Mouse (Mus musculus) lung, postnatal 0 days (tissue): ENCODE results near the gene Vpreb1.

Source experiments
- CTCF ChIP-seq: IDR thresholded peaks from 2 replicates; pipeline ENCODE4 v1.5.1; 2016; ENCODE audit warnings: antibody characterized with exemption, mild to moderate bottlenecking
- EP300 ChIP-seq: IDR thresholded peaks from 2 replicates; pipeline ENCODE4 v1.6.1; 2016; ENCODE audit warnings: antibody characterized with exemption, mild to moderate bottlenecking, control low read depth

DNA sequence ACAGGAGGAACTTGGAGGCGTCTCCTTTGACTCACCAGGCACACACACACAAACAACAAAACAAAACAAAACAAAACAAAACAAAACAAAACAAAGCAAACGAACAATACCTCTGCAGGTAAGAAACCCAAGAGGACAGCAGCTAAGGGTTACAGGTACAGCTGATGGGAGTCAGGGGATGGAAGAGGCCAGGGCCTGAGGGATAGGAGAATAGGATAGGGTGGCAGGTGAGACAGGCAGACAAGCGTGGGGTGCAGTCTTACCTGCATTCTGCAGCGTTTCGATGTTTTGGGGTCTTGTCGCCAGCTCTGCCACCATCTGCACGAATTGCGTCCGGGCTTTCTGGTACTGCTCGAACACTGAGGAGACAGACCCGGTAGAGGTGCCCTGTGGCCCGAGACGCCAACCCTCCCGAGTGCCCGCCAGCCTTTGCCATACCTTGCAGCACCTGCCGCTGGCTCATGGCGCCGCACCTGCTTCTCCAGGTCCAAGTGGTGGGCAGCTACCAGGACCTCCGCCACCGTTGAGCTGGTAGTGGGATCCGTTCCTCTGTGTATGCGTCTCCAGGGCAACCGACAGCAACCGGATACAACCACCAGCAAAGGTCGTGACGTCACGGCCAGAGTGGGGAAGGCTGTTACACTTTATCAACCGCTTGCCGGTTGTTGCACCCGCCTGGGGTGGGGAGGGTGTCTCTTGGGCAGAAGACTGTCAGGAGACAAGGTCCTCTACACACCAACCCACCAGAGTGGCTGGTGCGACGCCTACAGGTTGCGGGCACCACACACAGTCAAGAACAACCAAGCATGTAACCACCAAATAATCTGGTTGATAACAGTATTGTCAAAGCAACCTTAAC lies 41.7 kb downstream of the Vpreb1 start, which contains the start of gene Spag6l:
- TF ChIP-seq CTCF = peak; percentile 50
- no peak for TF ChIP-seq EP300
